Mouse (Mus musculus): ENCODE results near the gene Dennd1a. TPM values are rescaled to one million over a fixed set of nuclear protein-coding genes. Genes with fewer than 3 reads are reported as not detected.

Gene Dennd1a
- polyA plus RNA-seq, 1 experiment from 2014 or later, result 12.3 TPM

GRCm38 (mm10) chr2:38093968-38094367, 193.2 kb downstream of the Dennd1a start:
- no peak overlapping the region for H3K9ac ChIP-seq (ENCODE audit: low read length)
- H3K27ac ChIP-seq (replicated peaks; ENCODE audit: low read depth, low read length), result no peak overlapping the region
- no peaks in the 10 kb centered on the region for H3K9me3 ChIP-seq (ENCODE audit: control insufficient read depth, low read length)
- H3K4me1 ChIP-seq (ENCODE audit: control insufficient read depth, insufficient read depth, low read length), result peaks cover 31% of the 10 kb centered on the region
- DNase-seq (ENCODE audit: low spot score), result no peak
- no peak for ATAC-seq (ENCODE audit: insufficient number of reproducible peaks, low FRiP score, low TSS enrichment, low read depth)
- H3K36me3 ChIP-seq (ENCODE audit: control insufficient read depth, insufficient read depth, low read length), result no peaks in the 10 kb centered on the region
- no peak overlapping the region for H3K4me2 ChIP-seq (ENCODE audit: low read depth, severe bottlenecking)
- no peak overlapping the region for H3K4me3 ChIP-seq (ENCODE audit: low read depth, low read length)
- no peaks in the 10 kb centered on the region for H3K27me3 ChIP-seq (ENCODE audit: control insufficient read depth, insufficient read depth, low read length)

- no peak for DNase-seq (ENCODE audit: low spot score)
- no peak overlapping the region for H3K27ac ChIP-seq (replicated peaks; ENCODE audit: low read depth, low read length)
- H3K4me3 ChIP-seq (ENCODE audit: low read depth, low read length), result no peak overlapping the region
- no peaks in the 10 kb centered on the region for H3K9me3 ChIP-seq (ENCODE audit: control insufficient read depth, low read length)
- no peaks in the 10 kb centered on the region for H3K27me3 ChIP-seq (ENCODE audit: control insufficient read depth, insufficient read depth, low read length)
- no peak for ATAC-seq (ENCODE audit: insufficient number of reproducible peaks, low FRiP score, low TSS enrichment, low read depth)
- H3K4me1 ChIP-seq (ENCODE audit: control insufficient read depth, insufficient read depth, low read length), result peaks cover 26% of the 10 kb centered on the region
- no peak overlapping the region for H3K9ac ChIP-seq (ENCODE audit: low read length)
- H3K4me2 ChIP-seq (ENCODE audit: low read depth, severe bottlenecking), result no peak overlapping the region
- WGBS, result 76% methylated on average over 3 of the region's 3 CpGs
- no peaks in the 10 kb centered on the region for H3K36me3 ChIP-seq (ENCODE audit: control insufficient read depth, insufficient read depth, low read length)
Observed at GRCm38 (mm10) chr2:38093242-38093641, 193.9 kb downstream of the Dennd1a start.

- WGBS, result 80% methylated on average over 1 of the region's 1 CpGs
- no peak overlapping the region for H3K4me3 ChIP-seq (ENCODE audit: low read depth, low read length)
- no peaks in the 10 kb centered on the region for H3K27me3 ChIP-seq (ENCODE audit: control insufficient read depth, insufficient read depth, low read length)
- no peak overlapping the region for H3K9ac ChIP-seq (ENCODE audit: low read length)
- no peaks in the 10 kb centered on the region for H3K4me1 ChIP-seq (ENCODE audit: control insufficient read depth, insufficient read depth, low read length)
- H3K27ac ChIP-seq (replicated peaks; ENCODE audit: low read depth, low read length), result no peak overlapping the region
- no peak for ATAC-seq (ENCODE audit: insufficient number of reproducible peaks, low FRiP score, low TSS enrichment, low read depth)
- no peak overlapping the region for H3K4me2 ChIP-seq (ENCODE audit: low read depth, severe bottlenecking)
- H3K36me3 ChIP-seq (ENCODE audit: control insufficient read depth, insufficient read depth, low read length), result no peaks in the 10 kb centered on the region
- DNase-seq (ENCODE audit: low spot score), result no peak
- H3K9me3 ChIP-seq (ENCODE audit: control insufficient read depth, low read length), result no peaks in the 10 kb centered on the region
Observed at GRCm38 (mm10) chr2:38088346-38088745, 198.8 kb downstream of the Dennd1a start.

GRCm38 (mm10) chr2:38085058-38085457, 202.1 kb downstream of the Dennd1a start:
- DNase-seq (ENCODE audit: low spot score), result no peak
- H3K27me3 ChIP-seq (ENCODE audit: control insufficient read depth, insufficient read depth, low read length), result no peaks in the 10 kb centered on the region
- H3K9me3 ChIP-seq (ENCODE audit: control insufficient read depth, low read length), result no peaks in the 10 kb centered on the region
- WGBS, result 92% methylated on average over 2 of the region's 2 CpGs
- no peaks in the 10 kb centered on the region for H3K4me1 ChIP-seq (ENCODE audit: control insufficient read depth, insufficient read depth, low read length)
- H3K4me2 ChIP-seq (ENCODE audit: low read depth, severe bottlenecking), result no peak overlapping the region
- no peak for ATAC-seq (ENCODE audit: insufficient number of reproducible peaks, low FRiP score, low TSS enrichment, low read depth)
- no peaks in the 10 kb centered on the region for H3K36me3 ChIP-seq (ENCODE audit: control insufficient read depth, insufficient read depth, low read length)
- H3K4me3 ChIP-seq (ENCODE audit: low read depth, low read length), result no peak overlapping the region
- H3K9ac ChIP-seq (ENCODE audit: low read length), result no peak overlapping the region
- no peak overlapping the region for H3K27ac ChIP-seq (replicated peaks; ENCODE audit: low read depth, low read length)

GRCm38 (mm10) chr2:38083251-38083650, 203.9 kb downstream of the Dennd1a start:
- Histone ChIP-seq H3K4me1 (ENCODE audit: control insufficient read depth, insufficient read depth, low read length) (no peaks in the 10 kb centered on the region), H3K9me3 (ENCODE audit: control insufficient read depth, low read length) (no peaks in the 10 kb centered on the region), H3K36me3 (ENCODE audit: control insufficient read depth, insufficient read depth, low read length) (no peaks in the 10 kb centered on the region), H3K4me3 (ENCODE audit: low read depth, low read length) (no peak overlapping the region), H3K27me3 (ENCODE audit: control insufficient read depth, insufficient read depth, low read length) (no peaks in the 10 kb centered on the region), H3K4me2 (ENCODE audit: low read depth, severe bottlenecking) (no peak overlapping the region), H3K27ac (replicated peaks; ENCODE audit: low read depth, low read length) (no peak overlapping the region), H3K9ac (ENCODE audit: low read length) (no peak overlapping the region)
- ATAC-seq (ENCODE audit: insufficient number of reproducible peaks, low FRiP score, low TSS enrichment, low read depth), result no peak
- 90% methylated on average over 3 of the region's 3 CpGs for WGBS
- DNase-seq (ENCODE audit: low spot score), result no peak

DNA sequence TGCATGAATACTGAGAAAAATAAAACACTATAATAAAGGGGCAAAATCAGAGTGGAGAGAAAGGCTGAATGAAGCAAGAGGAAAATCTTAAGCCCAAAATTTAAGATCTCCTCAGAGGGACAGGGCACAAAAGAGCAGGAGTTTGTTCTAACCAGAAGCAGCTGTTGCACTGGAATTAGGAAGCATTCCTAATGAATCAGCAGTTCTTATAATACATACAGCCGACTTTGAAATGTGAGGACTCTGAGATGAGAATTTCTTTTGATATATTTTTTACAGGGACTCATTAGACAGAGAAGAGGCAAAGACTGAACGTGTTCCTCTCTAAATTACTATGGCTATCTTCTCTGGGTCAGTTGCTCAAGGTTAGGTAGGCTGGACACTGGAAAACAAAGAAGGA, 212.7 kb downstream of the Dennd1a start:
- WGBS, result 8% methylated on average over 2 of the region's 2 CpGs
- H3K4me2 ChIP-seq (ENCODE audit: low read depth, severe bottlenecking), result no peak overlapping the region
- DNase-seq (ENCODE audit: low spot score), result no peak
- H3K9me3 ChIP-seq (ENCODE audit: control insufficient read depth, low read length), result no peaks in the 10 kb centered on the region
- no peaks in the 10 kb centered on the region for H3K27me3 ChIP-seq (ENCODE audit: control insufficient read depth, insufficient read depth, low read length)
- no peaks in the 10 kb centered on the region for H3K36me3 ChIP-seq (ENCODE audit: control insufficient read depth, insufficient read depth, low read length)
- H3K9ac ChIP-seq (ENCODE audit: low read length), result no peak overlapping the region
- H3K4me3 ChIP-seq (ENCODE audit: low read depth, low read length), result no peak overlapping the region
- H3K4me1 ChIP-seq (ENCODE audit: control insufficient read depth, insufficient read depth, low read length), result peaks cover 5% of the 10 kb centered on the region; the same call in 1 of the 2 replicates
- ATAC-seq (ENCODE audit: insufficient number of reproducible peaks, low FRiP score, low TSS enrichment, low read depth), result no peak
- H3K27ac ChIP-seq (replicated peaks; ENCODE audit: low read depth, low read length), result no peak overlapping the region

DNA sequence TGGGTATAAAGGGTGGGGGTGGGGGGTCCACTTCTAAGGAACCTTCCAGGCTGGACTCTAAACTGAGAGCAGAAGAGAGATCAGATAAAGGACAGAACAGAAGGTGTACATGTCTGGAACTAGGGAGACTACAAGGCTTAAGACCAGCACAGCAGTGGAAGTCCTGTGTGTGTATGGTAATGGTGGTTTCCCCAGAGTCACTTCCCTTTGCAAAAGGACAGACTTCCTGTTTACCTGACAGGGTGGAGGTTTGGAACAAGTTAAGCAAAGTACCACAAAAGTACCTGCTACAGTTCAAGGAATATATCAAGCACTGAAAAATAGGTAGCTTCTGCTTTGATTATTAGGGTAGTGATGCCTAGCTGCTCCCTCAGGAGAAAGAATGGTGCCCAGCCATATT, 215.1 kb downstream of the Dennd1a start:
- no peak overlapping the region for H3K9ac ChIP-seq (ENCODE audit: low read length)
- no peak overlapping the region for H3K27ac ChIP-seq (replicated peaks; ENCODE audit: low read depth, low read length)
- H3K4me3 ChIP-seq (ENCODE audit: low read depth, low read length), result no peak overlapping the region
- H3K27me3 ChIP-seq (ENCODE audit: control insufficient read depth, insufficient read depth, low read length), result no peaks in the 10 kb centered on the region
- DNase-seq (ENCODE audit: low spot score), result no peak
- ATAC-seq (ENCODE audit: insufficient number of reproducible peaks, low FRiP score, low TSS enrichment, low read depth), result no peak
- H3K4me1 ChIP-seq (ENCODE audit: control insufficient read depth, insufficient read depth, low read length), result peaks cover 26% of the 10 kb centered on the region
- H3K4me2 ChIP-seq (ENCODE audit: low read depth, severe bottlenecking), result no peak overlapping the region
- no peaks in the 10 kb centered on the region for H3K36me3 ChIP-seq (ENCODE audit: control insufficient read depth, insufficient read depth, low read length)
- H3K9me3 ChIP-seq (ENCODE audit: control insufficient read depth, low read length), result no peaks in the 10 kb centered on the region

DNA sequence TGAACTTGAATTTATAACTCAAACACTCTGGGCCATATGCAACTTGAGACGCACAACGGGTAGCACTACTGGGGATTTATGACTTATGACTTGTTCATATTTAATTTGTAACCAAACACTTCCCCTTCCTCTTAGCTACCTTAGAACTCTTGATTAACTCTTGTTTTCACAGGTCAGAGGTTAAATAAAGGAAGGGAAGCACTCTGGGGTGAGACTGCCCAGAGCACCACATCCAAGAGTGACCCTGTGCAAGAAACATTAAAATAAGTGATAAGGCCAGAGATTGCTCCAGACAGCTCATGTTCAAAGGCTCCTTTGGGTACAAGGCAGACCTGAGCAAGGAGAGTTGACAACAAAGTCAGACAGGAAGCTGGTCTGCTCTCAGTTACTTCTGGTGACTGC, 219.0 kb downstream of the Dennd1a start:
- Histone ChIP-seq H3K9me3 (ENCODE audit: control insufficient read depth, low read length) (no peaks in the 10 kb centered on the region), H3K36me3 (ENCODE audit: control insufficient read depth, insufficient read depth, low read length) (no peaks in the 10 kb centered on the region), H3K4me3 (ENCODE audit: low read depth, low read length) (no peak overlapping the region), H3K4me2 (ENCODE audit: low read depth, severe bottlenecking) (no peak overlapping the region), H3K27ac (replicated peaks; ENCODE audit: low read depth, low read length) (no peak overlapping the region), H3K27me3 (ENCODE audit: control insufficient read depth, insufficient read depth, low read length) (no peaks in the 10 kb centered on the region), H3K4me1 (ENCODE audit: control insufficient read depth, insufficient read depth, low read length) (peaks cover 29% of the 10 kb centered on the region), H3K9ac (ENCODE audit: low read length) (no peak overlapping the region)
- ATAC-seq (ENCODE audit: insufficient number of reproducible peaks, low FRiP score, low TSS enrichment, low read depth) (peak; percentile 87), DNase-seq (ENCODE audit: low spot score) (peak; percentile 63)
- 10% methylated on average over 2 of the region's 2 CpGs for WGBS

GRCm38 (mm10) chr2:38065914-38066313, 221.3 kb downstream of the Dennd1a start:
- no peaks in the 10 kb centered on the region for H3K27me3 ChIP-seq (ENCODE audit: control insufficient read depth, insufficient read depth, low read length)
- 39% methylated on average over 1 of the region's 1 CpGs for WGBS
- no peak overlapping the region for H3K27ac ChIP-seq (replicated peaks; ENCODE audit: low read depth, low read length)

More at GRCm38 (mm10) chr2:38065914-38066313, 221.3 kb downstream of the Dennd1a start:
- Histone ChIP-seq H3K36me3 (ENCODE audit: control insufficient read depth, insufficient read depth, low read length) (no peaks in the 10 kb centered on the region), H3K9me3 (ENCODE audit: control insufficient read depth, low read length) (no peaks in the 10 kb centered on the region), H3K4me2 (ENCODE audit: low read depth, severe bottlenecking) (no peak overlapping the region), H3K4me1 (ENCODE audit: control insufficient read depth, insufficient read depth, low read length) (peaks cover 29% of the 10 kb centered on the region), H3K4me3 (ENCODE audit: low read depth, low read length) (no peak overlapping the region), H3K9ac (ENCODE audit: low read length) (no peak overlapping the region)
- DNase-seq (ENCODE audit: low spot score) (no peak), ATAC-seq (ENCODE audit: insufficient number of reproducible peaks, low FRiP score, low TSS enrichment, low read depth) (no peak)

Data from limb, embryonic 11.5 days (tissue).